Mouse (Mus musculus) embryonic facial prominence, embryonic 10.5 days (tissue): ENCODE measurements at regions not wholly inside any gene's neighbourhood (a gene's known extent, or its start where the extent isn't known, plus 50 kb on each side); places are given as distances from the start of the nearest gene placed in this dataset.

Experiments
- DNase-seq: peaks from one replicate; pipeline ENCODE4 v3.0.0-alpha.2; 2017; ENCODE audit warnings: low spot score
- H3K27ac ChIP-seq: fragments of 300-500 bp; sonication (generic); replicated peaks from 2 replicates; pipeline ENCODE4 v1.5.1; 2016; ENCODE audit warnings: mild to moderate bottlenecking
- H3K27me3 ChIP-seq: fragments of 300-500 bp; sonication (generic); replicated peaks from 2 replicates; pipeline ENCODE4 v1.6.1; 2016; ENCODE audit warnings: low read depth, mild to moderate bottlenecking; ENCODE audit not compliant: poor library complexity, severe bottlenecking
- H3K36me3 ChIP-seq: fragments of 300-500 bp; sonication (generic); replicated peaks from 2 replicates; pipeline ENCODE4 v1.6.1; 2016; ENCODE audit warnings: mild to moderate bottlenecking, moderate library complexity
- H3K4me1 ChIP-seq: fragments of 300-500 bp; sonication (generic); 2 replicates; pipeline ENCODE4 v1.6.1; 2016
- H3K4me3 ChIP-seq: fragments of 300-500 bp; sonication (generic); 2 replicates; pipeline ENCODE4 v1.5.1; 2016; ENCODE audit warnings: mild to moderate bottlenecking, moderate library complexity
- H3K9me3 ChIP-seq: fragments of 300-500 bp; sonication (generic); 2 replicates; pipeline ENCODE4 v1.6.1; 2016; ENCODE audit warnings: mild to moderate bottlenecking
- WGBS: fragments of 180-500 bp; shearing (Covaris S2); methylation state at CpG from one replicate; pipeline ENCODE4 v1.1.7; 2016; 5-methylcytosine and 5-hydroxymethylcytosine counted together

DNA sequence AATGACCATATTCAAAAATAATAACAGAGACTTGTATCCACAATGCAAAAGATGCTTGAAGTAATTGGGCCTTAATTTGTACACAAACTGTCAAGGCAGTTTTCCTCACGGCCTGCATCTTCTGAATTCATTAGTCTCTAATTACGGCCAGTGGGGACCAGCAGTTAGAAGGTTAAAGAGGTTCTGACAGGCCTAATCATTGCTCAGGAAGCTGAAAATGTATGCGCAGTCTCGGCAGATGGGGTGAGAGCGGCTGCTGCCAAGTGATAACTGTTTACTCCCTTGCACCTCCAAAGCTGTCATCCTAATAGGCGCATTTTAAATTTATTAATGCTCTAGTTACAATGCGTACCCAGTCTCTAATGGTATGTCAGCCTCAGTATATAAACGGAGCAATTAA is 163.5 kb upstream of the Prox1 start:
- peaks cover 27% of the 10 kb centered on the region for H3K27me3 ChIP-seq
- H3K36me3 ChIP-seq: no peaks in the 10 kb centered on the region
- no peak for DNase-seq
- no peaks in the 10 kb centered on the region for H3K9me3 ChIP-seq
- no peak overlapping the region for H3K4me3 ChIP-seq
- 56% methylated on average over 8 of the region's 8 CpGs for WGBS
- H3K4me1 ChIP-seq: peaks cover 4% of the 10 kb centered on the region; the same call in 1 of the 2 replicates
- H3K27ac ChIP-seq: no peak overlapping the region

DNA sequence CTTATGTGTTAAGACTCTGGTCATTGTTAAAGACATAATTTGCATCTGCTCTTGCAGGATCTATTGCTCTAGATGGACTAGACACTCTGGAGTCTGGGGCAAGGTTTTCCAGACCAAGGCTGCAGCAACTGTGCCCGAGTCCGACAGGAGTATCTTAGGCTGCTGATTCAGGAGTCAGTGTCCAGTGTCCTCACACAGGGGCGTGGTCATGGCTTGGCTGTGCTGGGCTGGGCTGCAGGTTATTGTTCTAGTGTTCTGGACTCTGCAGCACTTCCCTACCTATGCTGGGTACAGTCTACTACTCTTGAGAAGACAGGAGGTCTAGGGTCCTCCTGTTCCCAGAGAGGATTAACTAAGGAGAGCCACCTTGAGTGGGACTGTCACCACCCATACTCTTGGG is 161.5 kb upstream of the Prox1 start:
- Histone ChIP-seq H3K27me3 (peaks cover 32% of the 10 kb centered on the region), H3K9me3 (no peaks in the 10 kb centered on the region), H3K4me1 (peaks cover 4% of the 10 kb centered on the region; the same call in 1 of the 2 replicates), H3K27ac (no peak overlapping the region), H3K4me3 (no peak overlapping the region), H3K36me3 (no peaks in the 10 kb centered on the region)
- no peak for DNase-seq
- 66% methylated on average over 3 of the region's 3 CpGs for WGBS

DNA sequence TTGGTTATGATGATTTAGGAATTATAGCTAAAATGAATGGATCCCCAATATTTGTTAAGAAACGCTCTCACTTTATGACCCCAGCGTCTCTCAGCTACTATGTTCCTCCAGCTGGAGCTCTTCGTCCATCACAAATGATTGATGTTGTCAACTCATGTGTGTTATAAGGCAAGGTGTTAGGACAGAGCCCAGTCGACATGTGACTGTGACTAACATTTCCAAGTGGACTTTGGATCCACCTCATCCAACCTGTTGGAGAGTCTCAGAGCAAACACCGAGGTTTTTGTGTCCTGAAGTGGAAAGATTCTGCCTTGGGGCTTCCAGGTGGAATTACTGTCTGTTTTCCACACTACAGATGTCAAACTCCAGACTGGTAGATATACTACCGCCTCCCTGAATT is 154.0 kb upstream of the Prox1 start:
- Histone ChIP-seq H3K27me3 (0 out of 2 replicates have a peak, but pooled peaks cover 6% of the 10 kb centered on the region), H3K4me3 (no peak overlapping the region), H3K4me1 (no peaks in the 10 kb centered on the region), H3K36me3 (no peaks in the 10 kb centered on the region), H3K9me3 (no peaks in the 10 kb centered on the region), H3K27ac (no peak overlapping the region)
- 92% methylated on average over 6 of the region's 6 CpGs for WGBS
- no peak for DNase-seq

DNA sequence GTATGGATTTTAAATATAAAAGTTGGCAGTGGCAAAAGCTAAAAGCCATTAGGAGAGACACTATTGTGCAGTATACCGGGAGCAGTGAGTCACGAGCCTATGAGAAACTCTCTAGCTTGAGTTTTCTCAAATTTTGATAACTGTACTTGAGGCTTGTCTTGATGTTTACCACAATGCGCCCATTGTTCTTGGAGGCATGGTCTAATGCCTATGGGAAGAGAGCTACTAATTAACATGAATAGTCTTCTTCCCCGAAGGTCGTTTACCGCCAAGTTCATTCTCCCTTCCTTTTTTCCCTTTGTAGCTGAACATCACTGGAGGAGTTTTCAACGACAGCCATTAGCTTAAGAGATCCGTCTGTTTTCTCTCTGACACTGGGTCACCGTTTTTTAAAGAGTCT is 153.2 kb upstream of the Prox1 start:
- no peak overlapping the region for H3K27ac ChIP-seq
- no peak overlapping the region for H3K4me3 ChIP-seq
- no peaks in the 10 kb centered on the region for H3K9me3 ChIP-seq
- H3K36me3 ChIP-seq: no peaks in the 10 kb centered on the region
- H3K27me3 ChIP-seq: 0 out of 2 replicates have a peak, but pooled peaks cover 6% of the 10 kb centered on the region
- DNase-seq: no peak
- H3K4me1 ChIP-seq: no peaks in the 10 kb centered on the region
- WGBS: 75% methylated on average over 9 of the region's 9 CpGs

DNA sequence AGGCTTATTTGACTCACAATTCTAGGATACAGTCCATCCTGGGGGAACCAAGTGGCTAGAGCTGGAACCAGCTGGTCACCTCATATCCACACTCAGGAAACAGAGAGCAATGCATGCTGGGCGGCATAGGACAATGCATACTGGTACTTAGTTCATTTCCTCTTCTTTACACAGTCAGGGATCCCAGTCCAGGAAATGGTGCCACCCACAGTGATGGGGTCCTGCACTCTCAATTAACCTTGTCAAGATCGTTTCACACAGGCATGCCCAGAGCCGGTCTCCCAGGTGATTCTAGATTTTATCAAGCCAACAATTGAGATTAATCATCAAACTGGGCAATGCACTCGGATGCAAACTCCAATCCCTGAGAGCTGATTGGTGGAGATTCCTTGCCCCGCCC is 145.7 kb upstream of the Prox1 start:
- no peak overlapping the region for H3K4me3 ChIP-seq
- H3K9me3 ChIP-seq: no peaks in the 10 kb centered on the region
- no peaks in the 10 kb centered on the region for H3K27me3 ChIP-seq
- no peak for DNase-seq
- H3K36me3 ChIP-seq: no peaks in the 10 kb centered on the region
- H3K27ac ChIP-seq: no peak overlapping the region
- 73% methylated on average over 5 of the region's 5 CpGs for WGBS
- no peaks in the 10 kb centered on the region for H3K4me1 ChIP-seq

DNA sequence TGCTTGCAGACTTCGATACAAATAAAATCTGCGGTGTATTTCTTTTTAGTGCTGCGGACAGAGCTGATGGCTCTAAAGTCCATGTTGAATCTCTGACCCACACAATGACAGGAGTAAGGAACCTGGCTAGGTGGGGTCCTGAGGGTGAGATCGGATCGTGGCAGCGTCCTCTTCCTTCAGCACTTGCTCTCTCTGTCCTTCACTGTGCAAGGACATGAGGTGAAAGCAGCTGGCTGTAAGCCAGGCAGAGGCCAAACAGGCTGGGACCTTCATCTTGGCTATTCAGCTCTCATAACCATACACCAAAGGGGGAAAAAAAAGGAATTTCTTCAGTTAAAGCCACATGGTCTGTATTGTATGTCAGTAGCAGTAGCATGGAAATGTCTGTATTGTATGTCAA is 139.3 kb upstream of the Prox1 start:
- DNase-seq: no peak
- H3K4me1 ChIP-seq: no peaks in the 10 kb centered on the region
- H3K27me3 ChIP-seq: no peaks in the 10 kb centered on the region
- 89% methylated on average over 6 of the region's 6 CpGs for WGBS
- no peak overlapping the region for H3K27ac ChIP-seq
- no peaks in the 10 kb centered on the region for H3K9me3 ChIP-seq
- no peaks in the 10 kb centered on the region for H3K36me3 ChIP-seq
- no peak overlapping the region for H3K4me3 ChIP-seq

DNA sequence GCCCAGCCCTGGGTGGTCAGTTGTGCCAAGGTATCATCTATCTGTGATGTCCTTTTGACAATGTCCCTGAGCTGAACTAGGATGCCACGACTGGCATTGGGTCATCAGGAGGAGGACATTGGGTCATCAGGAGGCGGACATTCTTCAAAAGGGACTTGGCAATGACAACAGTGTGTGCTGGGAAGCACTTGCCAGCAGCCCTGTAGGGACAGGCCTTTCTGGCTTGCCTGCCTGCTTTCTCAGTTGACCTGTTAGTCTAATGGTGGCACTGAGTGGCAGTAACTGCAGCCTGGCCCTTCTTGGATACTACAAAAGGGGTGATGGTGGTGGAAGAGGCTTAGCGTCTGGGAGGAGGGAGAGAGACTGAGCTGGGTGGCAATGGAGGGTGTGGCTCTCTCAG is 137.2 kb upstream of the Prox1 start:
- Histone ChIP-seq H3K27me3 (no peaks in the 10 kb centered on the region), H3K36me3 (no peaks in the 10 kb centered on the region), H3K27ac (no peak overlapping the region), H3K4me1 (no peaks in the 10 kb centered on the region), H3K9me3 (peaks cover 7% of the 10 kb centered on the region; the same call in 1 of the 2 replicates), H3K4me3 (no peak overlapping the region)
- 90% methylated on average over 3 of the region's 3 CpGs for WGBS
- no peak for DNase-seq

DNA sequence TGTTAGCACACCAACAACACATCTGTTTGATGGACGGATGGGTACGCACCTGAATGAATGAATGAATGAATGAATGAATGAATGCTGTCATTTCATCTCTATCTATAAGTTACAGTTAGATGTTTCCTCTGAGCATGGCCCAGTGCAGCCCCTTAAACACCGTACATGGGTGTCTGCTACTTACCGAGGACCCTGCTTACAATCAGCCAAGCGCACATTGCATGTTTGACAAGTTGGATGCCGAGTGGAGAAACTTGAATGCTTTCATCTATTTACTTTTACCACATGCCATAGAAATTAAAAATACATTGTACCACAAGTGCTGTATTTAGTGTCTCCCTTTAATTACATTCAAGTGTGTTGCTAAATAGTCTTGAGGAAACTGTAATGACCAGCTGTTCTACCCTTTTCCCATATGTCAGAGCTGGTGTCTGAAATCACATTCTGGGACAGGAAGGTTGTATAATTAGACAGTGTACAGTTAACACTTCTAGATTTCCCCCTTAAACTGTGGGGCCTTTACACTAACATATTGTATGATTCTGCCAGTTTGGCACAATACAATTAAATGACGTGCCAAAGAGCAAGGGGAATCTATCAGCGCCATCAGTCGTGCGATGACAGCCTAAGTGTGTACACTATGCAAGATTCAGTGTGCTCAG is 127.3 kb upstream of the Prox1 start:
- H3K27me3 ChIP-seq: no peaks in the 10 kb centered on the region
- DNase-seq: no peak
- no peak overlapping the region for H3K4me3 ChIP-seq
- H3K4me1 ChIP-seq: no peaks in the 10 kb centered on the region
- 95% methylated on average over 10 of the region's 10 CpGs for WGBS
- H3K9me3 ChIP-seq: peaks cover 5% of the 10 kb centered on the region; the same call in 1 of the 2 replicates
- no peak overlapping the region for H3K27ac ChIP-seq
- H3K36me3 ChIP-seq: no peaks in the 10 kb centered on the region

DNA sequence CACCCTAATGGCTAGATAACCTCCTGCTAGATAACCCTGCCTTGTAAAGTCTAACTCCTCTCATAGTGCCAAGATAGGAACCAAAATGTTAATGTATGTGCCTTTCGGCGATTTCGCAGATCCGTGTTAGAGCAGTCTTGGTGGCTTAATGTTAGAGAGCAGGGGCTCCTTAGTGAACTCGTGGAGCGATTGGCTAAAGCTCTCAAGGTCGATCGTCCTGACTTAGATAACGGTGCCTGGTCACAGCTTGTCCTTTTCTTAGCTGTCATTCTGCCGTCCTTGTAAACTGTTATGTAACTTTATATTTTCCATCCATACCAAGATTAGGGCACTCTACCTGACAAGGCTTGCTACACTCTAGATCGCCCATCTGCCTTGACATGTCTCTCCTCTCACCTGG is 119.5 kb upstream of the Prox1 start:
- no peaks in the 10 kb centered on the region for H3K4me1 ChIP-seq
- no peak for DNase-seq
- no peaks in the 10 kb centered on the region for H3K27me3 ChIP-seq
- no peaks in the 10 kb centered on the region for H3K36me3 ChIP-seq
- no peak overlapping the region for H3K27ac ChIP-seq
- no peak overlapping the region for H3K4me3 ChIP-seq
- no peaks in the 10 kb centered on the region for H3K9me3 ChIP-seq
- WGBS: 90% methylated on average over 11 of the region's 11 CpGs

DNA sequence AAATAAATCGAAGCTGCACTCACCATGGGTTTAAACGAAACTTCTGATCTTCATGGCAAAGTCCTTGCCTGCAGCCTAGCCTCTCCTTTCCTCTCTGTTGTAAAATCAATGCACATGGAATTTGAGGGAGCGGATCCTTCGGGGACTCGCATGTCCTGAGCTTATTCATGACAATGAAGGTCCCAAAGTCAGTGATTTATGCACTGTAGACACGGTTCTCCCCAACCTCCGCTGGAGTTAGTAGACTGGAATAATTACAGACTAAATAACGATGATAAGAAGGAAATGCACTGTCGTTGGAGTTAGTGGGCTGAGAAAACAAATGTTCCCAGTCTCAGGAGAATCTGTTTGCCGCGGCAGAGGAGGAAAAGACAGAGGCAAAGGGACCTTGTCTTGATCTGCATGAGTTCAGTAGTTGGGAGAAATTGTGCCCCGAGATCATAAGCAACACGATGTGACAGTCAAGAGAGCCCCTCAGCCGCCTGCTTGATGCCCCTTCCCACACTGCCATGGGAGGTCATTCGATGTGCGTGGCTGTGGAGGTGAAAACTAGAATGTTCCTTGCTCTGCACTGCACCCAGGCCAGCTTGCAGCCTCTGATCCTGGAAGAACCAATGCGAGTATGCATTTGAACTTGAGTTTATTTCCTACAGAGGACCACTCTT is 116.1 kb upstream of the Prox1 start:
- Histone ChIP-seq H3K36me3 (no peaks in the 10 kb centered on the region), H3K27ac (no peak overlapping the region), H3K9me3 (no peaks in the 10 kb centered on the region), H3K4me3 (no peak overlapping the region), H3K4me1 (peaks cover 9% of the 10 kb centered on the region; the same call in 1 of the 2 replicates), H3K27me3 (no peaks in the 10 kb centered on the region)
- DNase-seq: no peak
- 83% methylated on average over 17 of the region's 17 CpGs for WGBS

DNA sequence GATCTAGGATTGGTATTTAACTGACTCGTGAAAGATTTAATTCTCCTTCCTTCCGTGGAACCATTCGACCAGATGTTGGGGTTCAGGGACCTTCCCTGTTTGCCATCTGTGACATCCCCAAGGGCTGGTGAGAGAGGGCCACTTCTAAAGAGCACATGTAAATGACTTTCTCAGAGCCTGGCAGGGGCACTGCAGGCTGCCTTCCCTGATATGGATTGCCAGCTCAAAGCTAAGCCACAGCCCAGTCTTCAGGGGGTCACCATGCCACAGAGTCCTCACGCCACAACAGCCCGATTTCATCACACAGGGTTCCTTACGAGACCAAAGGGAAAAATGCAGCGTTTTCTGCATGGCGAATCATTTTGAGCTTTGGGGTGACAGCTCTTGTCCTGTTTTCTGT is 115.1 kb upstream of the Prox1 start:
- Histone ChIP-seq H3K4me3 (no peak overlapping the region), H3K4me1 (peaks cover 9% of the 10 kb centered on the region; the same call in 1 of the 2 replicates), H3K9me3 (no peaks in the 10 kb centered on the region), H3K36me3 (no peaks in the 10 kb centered on the region), H3K27me3 (no peaks in the 10 kb centered on the region), H3K27ac (no peak overlapping the region)
- WGBS: 82% methylated on average over 8 of the region's 8 CpGs
- DNase-seq: no peak

DNA sequence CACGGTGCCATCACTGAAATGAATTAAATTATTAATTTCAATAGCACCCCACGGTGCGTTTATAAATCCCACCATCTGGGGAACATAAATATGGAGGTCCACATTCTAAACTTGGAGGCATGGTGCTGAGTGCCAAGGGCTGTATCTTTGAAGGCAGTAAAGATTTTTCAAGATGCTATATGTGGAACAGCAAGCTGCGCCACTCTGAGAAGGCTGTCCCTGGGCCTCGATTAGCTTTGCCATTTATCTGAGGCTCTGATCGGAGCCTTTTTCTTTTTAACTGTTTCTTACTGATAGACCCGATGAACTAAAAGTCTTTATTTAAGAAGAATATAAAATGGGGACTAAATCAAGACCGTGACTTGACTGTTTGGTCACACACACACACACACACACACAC is 114.5 kb upstream of the Prox1 start:
- no peaks in the 10 kb centered on the region for H3K27me3 ChIP-seq
- WGBS: 93% methylated on average over 8 of the region's 8 CpGs
- no peak overlapping the region for H3K4me3 ChIP-seq
- no peak overlapping the region for H3K27ac ChIP-seq
- peaks cover 9% of the 10 kb centered on the region; the same call in 1 of the 2 replicates for H3K4me1 ChIP-seq
- no peaks in the 10 kb centered on the region for H3K9me3 ChIP-seq
- H3K36me3 ChIP-seq: no peaks in the 10 kb centered on the region
- no peak for DNase-seq

DNA sequence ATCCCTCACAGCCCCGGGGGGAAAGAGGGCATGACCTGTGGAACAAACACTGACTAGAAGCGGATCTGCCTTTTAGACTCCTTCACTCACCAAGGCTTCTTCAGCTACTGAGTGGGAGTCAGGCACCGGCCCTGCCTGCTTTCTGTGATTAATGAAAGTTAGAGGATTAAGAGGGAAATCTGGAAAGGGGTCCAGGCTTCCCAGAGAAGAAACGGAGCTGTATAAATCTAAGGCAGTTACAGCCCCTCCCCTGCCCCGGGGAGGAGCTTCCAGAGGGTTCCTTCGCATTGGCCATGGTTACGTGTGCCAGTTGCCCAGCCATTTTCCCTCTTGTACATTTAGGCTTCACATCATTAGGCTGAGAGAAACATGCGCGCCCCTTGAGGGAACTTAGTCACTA is 113.6 kb upstream of the Prox1 start:
- Histone ChIP-seq H3K4me1 (peaks cover 9% of the 10 kb centered on the region; the same call in 1 of the 2 replicates), H3K27ac (no peak overlapping the region), H3K9me3 (no peaks in the 10 kb centered on the region), H3K36me3 (no peaks in the 10 kb centered on the region), H3K4me3 (no peak overlapping the region), H3K27me3 (no peaks in the 10 kb centered on the region)
- no peak for DNase-seq
- 78% methylated on average over 9 of the region's 9 CpGs for WGBS
